Mouse (Mus musculus): ENCODE measurements around the gene Hcn4. TPM values are rescaled to one million over a fixed set of nuclear protein-coding genes. Genes with fewer than 3 reads are reported as not detected.
A peak's percentile ranks its signal among the peaks of the same experiment; 100 is the strongest.

The Hcn4 gene
- total RNA-seq (2022): 10 to 100 TPM in 1 of 4 experiments, 1 to 10 TPM in 3; 5.5 to 11.1 (median 7.2) TPM

DNA sequence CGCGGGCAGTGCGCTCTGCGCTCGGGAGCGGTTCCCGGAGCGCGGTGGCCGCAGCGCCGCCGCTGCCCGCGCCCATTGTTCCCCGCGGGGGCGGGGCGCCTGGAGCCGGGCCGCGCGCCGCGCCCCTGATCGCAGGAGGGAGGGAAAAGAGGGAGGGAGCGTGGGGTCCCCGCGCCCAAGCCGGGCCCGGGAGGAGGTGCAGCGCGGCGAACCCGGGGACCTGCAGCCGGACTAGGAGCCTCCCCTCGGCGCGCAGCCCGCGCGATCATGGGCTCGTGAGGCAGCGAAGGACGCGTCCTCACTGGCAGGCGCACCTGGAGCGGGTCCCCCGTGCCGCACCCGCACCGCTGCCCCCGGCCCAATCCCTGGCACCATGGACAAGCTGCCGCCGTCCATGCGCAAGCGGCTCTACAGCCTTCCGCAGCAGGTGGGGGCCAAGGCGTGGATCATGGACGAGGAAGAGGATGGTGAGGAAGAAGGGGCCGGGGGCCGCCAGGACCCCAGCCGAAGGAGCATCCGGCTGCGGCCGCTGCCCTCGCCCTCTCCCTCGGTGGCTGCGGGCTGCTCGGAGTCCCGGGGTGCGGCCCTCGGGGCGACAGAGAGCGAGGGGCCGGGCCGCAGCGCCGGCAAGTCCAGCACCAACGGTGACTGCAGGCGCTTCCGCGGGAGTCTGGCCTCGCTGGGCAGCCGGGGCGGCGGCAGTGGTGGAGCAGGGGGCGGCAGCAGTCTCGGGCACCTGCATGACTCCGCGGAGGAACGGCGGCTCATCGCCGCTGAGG lies at the start of gene Hcn4:
Gene Hcn4 (plus strand): TSS at position 274 of the 779 bp plus-strand sequence.
- DNase-seq (ENCODE audit: low spot score): no peak

- no peak for DNase-seq (ENCODE audit: low spot score)
Observed at GRCm38 (mm10) chr9:58774761-58775160, 48.5 kb upstream of the Hcn4 start.

- no peak for DNase-seq (ENCODE audit: low spot score)
Observed at GRCm38 (mm10) chr9:58775363-58775762, 47.8 kb upstream of the Hcn4 start.

DNA sequence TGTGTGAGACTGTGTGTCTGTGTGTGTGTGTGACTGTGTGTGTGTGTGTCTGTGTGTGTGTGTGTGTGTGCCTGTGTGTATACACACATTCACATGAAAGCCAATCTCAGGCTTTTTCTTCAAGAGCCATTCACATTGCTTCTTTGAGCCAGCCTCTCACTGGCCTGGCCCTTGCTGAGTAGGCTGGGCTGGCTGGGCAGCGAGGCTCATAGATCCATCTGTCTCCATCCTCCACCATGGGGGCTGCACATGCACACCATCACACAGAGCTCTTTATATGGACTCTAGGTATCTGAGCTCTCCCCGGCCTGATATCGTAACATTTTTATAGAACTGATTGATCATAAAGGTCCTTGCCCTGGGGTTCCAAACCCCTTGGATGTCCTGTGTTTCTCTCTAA lies 33.7 kb upstream of the Hcn4 start:
- no peak for DNase-seq (ENCODE audit: low spot score)

GRCm38 (mm10) chr9:58798155-58798554 lies 25.1 kb upstream of the Hcn4 start:
- DNase-seq (ENCODE audit: low spot score): no peak

DNA sequence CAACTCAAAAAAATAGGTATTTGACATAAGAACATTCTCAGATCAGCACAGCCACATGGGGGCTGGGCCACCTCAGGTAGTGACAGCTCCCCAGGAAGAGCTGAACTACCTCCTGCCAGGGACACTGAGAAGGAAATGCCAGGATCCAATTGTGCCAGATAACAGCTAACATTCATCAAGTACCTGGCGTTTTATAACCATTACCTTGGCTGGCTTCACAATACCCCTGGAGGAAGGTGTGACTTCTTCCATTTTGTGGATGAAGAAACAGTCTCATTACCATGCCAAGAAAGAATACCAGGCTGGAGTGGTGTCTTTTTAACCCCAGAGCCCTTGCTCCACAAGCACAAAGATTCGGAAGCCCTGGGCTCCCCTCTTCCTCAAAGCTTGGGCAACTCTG lies 21.8 kb upstream of the Hcn4 start:
- DNase-seq (ENCODE audit: low spot score): no peak

GRCm38 (mm10) chr9:58802294-58802693 lies 20.9 kb upstream of the Hcn4 start:
- no peak for DNase-seq (ENCODE audit: low spot score)

DNA sequence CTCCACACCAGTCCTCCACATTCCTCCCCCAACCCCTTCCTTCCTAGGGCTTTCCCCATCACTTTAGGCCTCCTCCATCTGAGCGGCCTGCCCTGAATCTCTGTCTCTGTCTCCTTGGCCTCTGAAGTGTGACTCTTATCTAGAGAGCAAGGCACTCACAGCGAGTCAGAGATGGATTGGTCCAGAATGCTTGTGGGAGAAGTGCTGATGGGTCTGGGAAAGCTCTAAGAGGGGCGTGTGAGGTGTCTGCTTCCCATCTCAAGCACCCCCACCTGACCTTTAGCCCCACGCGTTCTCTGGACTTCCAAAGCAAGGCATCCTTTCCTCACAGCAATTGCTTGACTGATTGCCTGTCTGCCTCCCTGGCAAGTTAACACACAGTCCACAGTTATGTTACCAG lies 20.4 kb upstream of the Hcn4 start:
- no peak for DNase-seq (ENCODE audit: low spot score)

GRCm38 (mm10) chr9:58805601-58806318 lies 17.5 kb upstream of the Hcn4 start:
- DNase-seq (ENCODE audit: low spot score): peak; percentile 49

- DNase-seq (ENCODE audit: low spot score): no peak
Observed at GRCm38 (mm10) chr9:58811171-58811570, 12.0 kb upstream of the Hcn4 start.

DNA sequence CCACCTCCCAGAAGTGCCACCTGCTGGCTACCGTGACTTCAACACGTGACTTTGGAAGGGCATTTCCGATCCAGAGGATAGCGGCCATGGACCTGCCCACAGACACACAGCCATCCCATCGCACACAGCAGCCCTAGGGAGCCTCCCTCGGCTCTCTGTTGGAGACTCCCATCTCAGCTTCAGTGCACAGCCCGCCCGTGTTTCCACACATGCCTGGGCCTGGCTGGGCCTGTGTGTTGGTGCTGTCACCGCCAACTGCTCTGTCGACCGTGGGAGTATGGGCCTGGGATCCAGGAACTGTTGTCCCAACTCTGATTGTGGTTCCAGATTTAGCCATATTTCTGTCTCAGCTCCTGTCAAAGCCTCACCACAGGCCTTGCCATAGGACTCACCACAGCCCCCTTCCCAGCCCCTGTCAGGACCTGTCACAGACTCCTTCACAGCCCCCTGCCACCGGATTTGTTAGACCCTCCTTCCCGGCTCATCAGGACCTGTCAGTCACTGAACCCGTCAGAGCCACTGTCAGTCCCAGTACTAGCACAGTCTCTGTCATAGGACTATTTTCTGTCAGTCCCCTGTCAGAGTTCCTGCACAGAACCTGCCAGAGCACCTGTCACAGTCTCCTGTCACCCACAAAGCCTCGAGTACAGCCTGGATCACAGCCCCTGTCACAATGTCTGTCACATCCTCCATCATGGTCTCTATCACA lies 7.5 kb upstream of the Hcn4 start:
- no peak for DNase-seq (ENCODE audit: low spot score)

- no peak for DNase-seq (ENCODE audit: low spot score)
Observed at GRCm38 (mm10) chr9:58816458-58816857, 6.8 kb upstream of the Hcn4 start.

- DNase-seq (ENCODE audit: low spot score): peak; percentile 24
Observed at GRCm38 (mm10) chr9:58817676-58818075, 5.5 kb upstream of the Hcn4 start.

DNA sequence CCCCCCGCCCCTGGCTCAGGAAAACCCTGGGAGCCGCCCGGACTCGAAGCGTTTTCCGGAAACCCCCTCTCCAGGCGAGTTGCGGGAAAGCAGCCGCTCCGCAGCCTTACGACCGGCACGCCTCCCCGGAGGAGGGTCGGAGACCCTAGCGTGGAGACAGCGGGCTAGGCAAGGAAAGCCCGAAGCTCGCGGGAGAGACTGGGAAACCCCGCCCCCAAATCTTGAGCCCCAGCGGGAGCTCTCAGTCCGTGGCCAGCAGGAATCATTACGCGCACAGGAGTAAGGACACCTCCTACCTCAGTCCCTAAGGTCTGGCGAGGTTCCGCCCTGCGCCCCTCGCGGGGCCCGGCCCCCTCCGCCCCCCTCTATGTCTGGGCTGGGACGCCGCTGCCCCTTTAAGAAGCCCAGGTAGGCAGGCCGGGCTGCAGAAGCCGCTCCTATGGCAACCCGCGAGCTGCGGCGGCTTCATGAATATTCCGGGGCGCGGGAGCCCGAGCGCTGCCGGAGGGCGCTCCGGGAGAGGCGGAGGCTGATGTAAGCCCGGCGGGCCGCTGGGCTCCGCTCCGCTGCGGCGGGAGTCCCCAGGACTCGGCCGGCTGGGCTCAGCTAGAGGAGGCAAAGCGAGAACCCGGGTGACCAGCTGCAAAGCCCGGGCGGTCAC lies 651 bp upstream of the Hcn4 start:
- no peak for DNase-seq (ENCODE audit: low spot score)

- DNase-seq (ENCODE audit: low spot score): no peak
Observed at GRCm38 (mm10) chr9:58823918-58824215, 655 bp downstream of the Hcn4 start.

GRCm38 (mm10) chr9:58829627-58830026 lies 6.4 kb downstream of the Hcn4 start:
- DNase-seq (ENCODE audit: low spot score): no peak

GRCm38 (mm10) chr9:58832939-58833338 lies 9.7 kb downstream of the Hcn4 start:
- DNase-seq (ENCODE audit: low spot score): no peak

GRCm38 (mm10) chr9:58837174-58837573 lies 14.0 kb downstream of the Hcn4 start:
- DNase-seq (ENCODE audit: low spot score): no peak

GRCm38 (mm10) chr9:58838504-58838903 lies 15.3 kb downstream of the Hcn4 start:
- no peak for DNase-seq (ENCODE audit: low spot score)

- no peak for DNase-seq (ENCODE audit: low spot score)
Observed at GRCm38 (mm10) chr9:58841655-58842054, 18.4 kb downstream of the Hcn4 start.

GRCm38 (mm10) chr9:58844597-58844996 lies 21.4 kb downstream of the Hcn4 start:
- DNase-seq (ENCODE audit: low spot score): no peak

DNA sequence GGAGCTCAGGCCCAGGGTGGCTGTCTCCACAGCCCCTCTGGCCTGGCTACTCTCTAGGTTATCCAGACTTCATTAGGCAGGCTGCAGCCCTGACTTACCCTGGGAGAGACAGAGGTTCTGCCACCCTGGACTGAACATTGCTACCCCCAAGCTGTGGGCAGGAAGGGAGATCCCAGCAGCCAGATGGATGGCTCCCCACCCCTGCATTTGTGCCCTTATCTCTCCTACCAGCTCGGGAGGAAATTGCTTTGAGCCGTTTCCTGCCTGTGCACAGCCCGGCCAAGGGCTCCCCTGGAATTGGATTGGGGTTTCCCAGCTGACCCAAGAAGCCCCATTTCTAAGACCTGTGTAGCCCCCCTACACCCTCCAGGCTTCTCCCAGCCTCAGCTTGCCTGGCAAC lies 23.8 kb downstream of the Hcn4 start:
- no peak for DNase-seq (ENCODE audit: low spot score)

Data from heart, adult 8-10 months (tissue).